Mouse (Mus musculus) retina, embryonic 14.5 days (tissue): ENCODE results near the gene Gpr87.

ENCODE experiments used
- DNase-seq: peaks from one replicate; pipeline ENCODE4 v3.0.0-alpha.2; 2015; ENCODE audit warnings: low spot score

Gpr87 gene

GRCm38 (mm10) chr3:59138946-59139468 lies 55.9 kb downstream of the Gpr87 start:
- DNase-seq = no peak

DNA sequence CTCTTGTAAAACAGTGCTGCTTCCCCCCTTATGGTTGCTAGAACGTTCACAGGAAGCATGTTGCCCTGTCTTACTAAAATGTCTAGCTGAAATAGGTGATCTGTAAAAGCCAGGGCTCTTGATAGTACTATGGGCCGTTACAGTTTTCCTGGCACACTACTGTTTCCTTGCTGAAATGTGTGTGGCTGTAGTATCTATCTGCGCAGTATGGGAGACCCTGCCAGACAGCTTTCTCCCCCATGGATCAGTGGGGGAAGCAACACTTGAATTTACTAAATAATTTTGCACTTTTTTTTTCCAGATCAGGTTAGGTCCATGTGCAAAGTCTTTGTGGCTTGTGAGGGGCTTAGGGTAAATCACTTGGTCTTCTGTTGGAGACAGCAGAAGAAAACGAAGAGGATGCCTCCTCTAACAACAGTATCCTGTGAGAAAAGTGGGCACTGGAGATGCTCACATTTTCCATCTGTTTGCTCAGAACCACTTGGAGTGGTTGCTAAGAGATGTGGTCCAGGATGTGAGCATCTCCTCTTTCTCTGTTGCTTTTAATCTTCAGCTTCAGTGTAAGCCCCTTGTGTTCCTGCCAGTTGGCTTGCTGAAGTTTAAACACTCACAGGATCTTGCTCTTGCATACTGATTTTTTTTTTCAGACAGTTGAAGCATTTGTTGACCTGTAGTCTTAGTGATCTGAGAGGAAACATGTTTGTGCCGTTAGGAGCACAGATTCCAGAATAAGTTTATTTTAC lies 58.8 kb downstream of the Gpr87 start:
- DNase-seq = no peak

DNA sequence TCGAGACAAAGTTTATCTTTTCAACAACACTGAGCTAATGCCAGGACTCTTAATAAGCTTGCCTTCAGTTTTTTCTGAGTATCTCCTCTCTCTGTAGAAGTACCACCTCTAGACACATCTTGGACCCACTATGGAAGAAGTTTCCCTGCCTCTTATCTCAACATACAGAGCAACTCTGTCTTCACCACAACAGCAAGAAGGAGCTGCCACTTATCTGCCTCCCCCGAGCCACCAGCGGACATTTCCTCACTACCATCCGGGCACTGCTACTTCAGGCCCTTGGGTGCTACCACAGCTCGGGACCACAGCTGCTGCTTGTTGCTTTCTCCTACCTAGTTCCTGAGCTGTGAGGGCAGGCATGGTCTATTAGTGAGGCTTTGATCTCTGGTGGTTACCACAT lies 61.7 kb downstream of the Gpr87 start:
- no peak for DNase-seq

- no peak for DNase-seq
These were observed 62.9 kb downstream of the Gpr87 start for GRCm38 (mm10) chr3:59131966-59132365.

DNA sequence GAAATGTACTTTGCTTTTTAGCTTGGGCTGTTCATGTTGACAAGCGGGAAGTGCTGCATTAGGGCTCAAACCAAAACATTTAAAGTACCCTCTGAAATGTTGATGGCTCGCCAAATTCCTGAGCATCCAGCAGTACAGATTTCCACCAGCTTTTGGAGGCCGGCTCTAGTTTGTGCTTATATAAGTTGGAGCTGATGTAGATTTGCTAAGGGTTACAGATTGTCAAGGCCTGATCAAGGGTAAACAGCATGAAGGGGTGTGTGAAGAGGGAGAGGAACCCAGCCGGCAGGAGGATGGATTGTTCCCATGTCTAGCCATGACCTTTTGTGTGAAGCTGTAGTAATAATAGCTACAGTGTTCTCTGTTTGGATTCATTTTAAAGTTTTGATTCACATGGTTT lies 63.8 kb downstream of the Gpr87 start:
- DNase-seq = no peak

- no peak for DNase-seq
These were observed 64.5 kb downstream of the Gpr87 start for GRCm38 (mm10) chr3:59130431-59130830.

- DNase-seq = no peak
These were observed 65.4 kb downstream of the Gpr87 start for GRCm38 (mm10) chr3:59129547-59129946.
